Mouse (Mus musculus) stomach, postnatal 0 days (tissue): ENCODE measurements around the gene Lix1l. TPM values are rescaled to one million over a fixed set of nuclear protein-coding genes. Genes with fewer than 3 reads are reported as not detected.

Experiments
- ATAC-seq: fragments of 200-750 bp; cut with Nextera tagmentation; 2 replicates; pipeline ENCODE4 v1.8.0; 2017; ENCODE audit not compliant: low FRiP score, low TSS enrichment
- DNase-seq: peaks from one replicate; pipeline ENCODE4 v3.0.0-alpha.2; 2016; ENCODE audit warnings: low spot score
- H3K27ac ChIP-seq: fragments of 300-500 bp; sonication (generic); replicated peaks from 2 replicates; pipeline ENCODE4 v1.5.1; 2014; ENCODE audit warnings: mild to moderate bottlenecking, control low read depth
- H3K27me3 ChIP-seq: fragments of 300-500 bp; sonication (generic); 2 replicates; pipeline ENCODE4 v1.6.1; 2014; ENCODE audit warnings: low read length; ENCODE audit not compliant: control insufficient read depth, insufficient read depth
- H3K36me3 ChIP-seq: fragments of 300-500 bp; sonication (generic); 2 replicates; pipeline ENCODE4 v1.6.1; 2014; ENCODE audit warnings: low read length, mixed read lengths; ENCODE audit not compliant: control insufficient read depth, insufficient read depth
- H3K4me1 ChIP-seq: fragments of 300-500 bp; sonication (generic); replicated peaks from 2 replicates; pipeline ENCODE4 v1.6.1; 2014; ENCODE audit warnings: antibody characterized with exemption; ENCODE audit not compliant: control insufficient read depth, insufficient read depth
- H3K4me2 ChIP-seq: fragments of 300-500 bp; sonication (generic); replicated peaks from 2 replicates; pipeline ENCODE4 v1.6.1; 2014; ENCODE audit warnings: low read depth, mild to moderate bottlenecking, control low read depth, moderate library complexity
- H3K4me3 ChIP-seq: fragments of 300-500 bp; sonication (generic); 2 replicates; pipeline ENCODE4 v1.5.1; 2014; ENCODE audit warnings: low read depth, low read length, control low read depth
- H3K9ac ChIP-seq: fragments of 300-500 bp; sonication (generic); 2 replicates; pipeline ENCODE4 v1.6.1; 2014; ENCODE audit warnings: mild to moderate bottlenecking, low read length, control low read depth, mixed read lengths
- H3K9me3 ChIP-seq: fragments of 300-500 bp; sonication (generic); 2 replicates; pipeline ENCODE4 v1.6.1; 2016; ENCODE audit warnings: low read length; ENCODE audit not compliant: control insufficient read depth
- CTCF ChIP-seq: IDR thresholded peaks from 2 replicates; pipeline ENCODE4 v1.5.1; 2016; ENCODE audit warnings: antibody characterized with exemption, low read depth, mild to moderate bottlenecking, moderate library complexity
- EP300 ChIP-seq: optimal IDR thresholded peaks from 2 replicates; pipeline ENCODE3; 2016; ENCODE audit warnings: antibody characterized with exemption
- WGBS: fragments of 180-500 bp; shearing (Covaris S2); extraction: QIAGEN DNeasy Blood & Tissue Kit; methylation state at CpG from one replicate; pipeline ENCODE4 v1.1.7; 2014; 5-methylcytosine and 5-hydroxymethylcytosine counted together
- polyA plus RNA-seq: library from polyadenylated mRNA; unstranded; fragments of >200 nt; fragmentation: Nextera tagmentation; extraction: Ambion mirVana; gene quantifications from 2 replicates; pipeline ENCODE4 v1.2.1, GENCODE M21; 2015

Lix1l gene
- polyA plus RNA-seq, 1 experiment from 2014 or later, result 3.8 TPM

DNA sequence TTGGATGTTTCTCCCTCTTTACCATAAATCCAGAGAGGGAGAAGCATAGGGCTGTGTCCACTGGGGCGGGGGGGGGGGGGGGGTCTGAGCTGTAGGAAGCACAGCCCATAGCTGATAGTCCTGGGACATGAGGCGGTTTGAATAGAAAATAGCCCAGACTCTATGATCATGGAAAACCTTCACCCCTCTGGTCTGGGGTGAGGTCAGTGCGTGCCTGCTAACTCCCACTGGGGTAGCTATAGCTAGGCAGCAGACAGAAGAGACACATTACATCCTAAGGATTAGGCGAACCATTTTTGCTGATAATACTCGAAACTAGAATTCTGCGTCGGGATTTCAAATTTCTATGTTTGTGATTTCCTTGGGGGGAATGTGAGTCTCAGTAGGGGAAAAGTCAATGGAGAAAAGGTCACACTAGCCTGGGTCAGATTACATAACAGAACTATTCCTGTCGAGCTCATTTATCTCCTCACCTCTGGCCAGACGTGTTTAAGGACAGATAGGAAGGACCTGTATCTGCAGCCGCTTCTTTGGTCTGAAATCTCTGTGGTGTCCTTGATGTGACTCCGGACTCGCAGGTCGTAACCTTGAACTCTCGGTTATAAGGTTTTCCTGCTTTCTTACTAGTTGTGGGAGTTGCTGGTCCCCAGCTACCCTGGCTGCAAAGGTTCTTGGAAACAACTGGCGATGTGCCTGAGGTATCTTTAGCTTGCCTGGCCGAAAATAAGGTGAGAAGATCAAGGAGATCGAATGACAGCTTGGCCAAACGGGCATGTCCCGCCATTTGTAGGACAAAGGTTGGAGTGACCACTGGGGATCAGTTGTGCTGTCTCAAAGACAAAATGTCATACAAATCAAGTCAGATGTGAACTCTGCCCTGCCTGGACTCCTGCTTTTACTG, 27.1 kb upstream of the Lix1l start:
- WGBS, result 69% methylated on average over 18 of the region's 19 CpGs
- no peaks in the 10 kb centered on the region for H3K36me3 ChIP-seq
- H3K9ac ChIP-seq, result no peak overlapping the region
- H3K27ac ChIP-seq, result peak overlapping the region; percentile 78
- no peaks in the 10 kb centered on the region for H3K27me3 ChIP-seq
- H3K4me1 ChIP-seq, result peaks cover 22% of the 10 kb centered on the region
- no peaks in the 10 kb centered on the region for H3K9me3 ChIP-seq
- peak; percentile 20 for DNase-seq
- TF ChIP-seq EP300, result no peak
- no peak for TF ChIP-seq CTCF
- no peak overlapping the region for H3K4me2 ChIP-seq
- no peak overlapping the region for H3K4me3 ChIP-seq
- ATAC-seq, result no peak

DNA sequence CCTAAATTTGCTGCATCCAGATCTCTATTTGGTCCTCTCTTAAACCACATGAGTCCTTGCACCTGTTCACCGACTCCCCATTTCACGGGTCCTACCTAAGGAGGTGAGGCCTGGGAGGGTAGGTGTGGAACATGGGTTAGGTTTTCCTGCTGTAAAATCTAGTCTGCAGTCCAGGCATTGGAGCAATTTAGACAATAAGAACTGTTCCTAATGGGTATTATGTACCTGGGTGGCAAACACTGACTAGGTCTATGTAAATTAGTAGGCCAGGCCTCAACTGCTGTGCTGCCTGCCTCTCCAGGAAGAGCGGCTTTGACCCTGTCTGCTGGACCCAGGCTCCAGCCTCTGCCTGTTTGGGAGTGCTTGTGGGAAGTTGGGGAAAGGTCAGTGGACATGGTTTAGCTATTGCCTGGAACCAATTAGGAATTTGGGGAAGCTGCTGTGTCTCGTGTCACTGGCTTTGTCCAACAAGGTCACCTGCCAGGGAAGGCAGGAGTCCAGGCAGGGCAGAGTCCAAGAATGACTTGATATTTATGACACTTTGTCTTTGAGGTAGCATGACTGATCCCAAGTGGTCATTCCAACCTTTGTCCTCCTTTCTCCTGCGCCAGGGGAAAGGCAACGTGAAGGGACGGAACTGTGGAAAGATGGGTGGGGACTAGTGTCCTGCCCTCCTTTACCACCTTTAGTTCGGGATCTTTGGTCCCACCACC, 25.5 kb upstream of the Lix1l start:
- TF ChIP-seq CTCF (no peak), EP300 (no peak)
- DNase-seq (peak; percentile 64), ATAC-seq (peak; percentile 38)
- H3K27me3 ChIP-seq, result no peaks in the 10 kb centered on the region
- no peak overlapping the region for H3K4me3 ChIP-seq
- H3K4me1 ChIP-seq, result peaks cover 22% of the 10 kb centered on the region
- no peaks in the 10 kb centered on the region for H3K36me3 ChIP-seq
- 0 out of 2 replicates have a peak overlapping the region, but pooled peaks have one; percentile 61 for H3K9ac ChIP-seq
- H3K9me3 ChIP-seq, result no peaks in the 10 kb centered on the region
- H3K27ac ChIP-seq, result peak overlapping the region; percentile 99
- 73% methylated on average over 7 of the region's 8 CpGs for WGBS
- H3K4me2 ChIP-seq, result peak overlapping the region; percentile 47

DNA sequence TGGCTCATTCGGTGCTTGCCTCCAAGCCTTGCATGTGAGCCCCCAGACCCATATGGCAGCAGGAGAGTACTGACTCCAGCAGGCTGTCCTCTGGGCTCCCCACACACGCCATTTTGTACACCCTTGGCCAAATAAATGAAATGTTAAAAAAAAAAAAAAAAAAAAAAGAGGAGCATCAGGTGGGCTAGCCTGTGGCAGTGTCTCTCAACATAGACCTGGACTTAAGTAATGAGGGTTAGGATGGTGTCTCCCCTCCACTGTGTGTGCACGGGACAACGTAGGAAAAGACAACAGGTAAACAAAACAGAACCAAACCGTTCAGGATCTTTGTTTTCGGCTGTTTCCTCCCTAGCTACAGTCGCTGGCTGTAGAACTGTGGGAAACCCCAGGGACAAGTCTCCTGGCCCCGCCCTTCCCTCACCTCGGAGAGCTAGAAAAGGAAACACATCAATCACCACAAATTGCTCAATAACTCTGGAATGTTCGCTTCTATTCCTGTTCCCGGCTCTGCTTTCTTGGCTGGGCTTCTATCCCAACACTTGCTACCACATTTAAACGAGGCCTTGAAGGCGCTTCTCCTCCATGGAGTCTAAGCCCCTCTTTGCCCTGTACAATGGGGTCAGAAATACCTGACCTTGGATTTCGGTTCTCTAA, 24.8 kb upstream of the Lix1l start:
- no peaks in the 10 kb centered on the region for H3K27me3 ChIP-seq
- peaks cover 22% of the 10 kb centered on the region for H3K4me1 ChIP-seq
- H3K4me2 ChIP-seq, result peak overlapping the region; percentile 47
- WGBS, result 21% methylated on average over 14 of the region's 14 CpGs
- H3K27ac ChIP-seq, result peak overlapping the region; percentile 99
- ATAC-seq (peak; percentile 66), DNase-seq (peak; percentile 87)
- H3K4me3 ChIP-seq, result no peak overlapping the region
- peak overlapping the region; percentile 61 for H3K9ac ChIP-seq
- no peaks in the 10 kb centered on the region for H3K36me3 ChIP-seq
- TF ChIP-seq CTCF, result no peak
- peak; percentile 37 for TF ChIP-seq EP300
- no peaks in the 10 kb centered on the region for H3K9me3 ChIP-seq

DNA sequence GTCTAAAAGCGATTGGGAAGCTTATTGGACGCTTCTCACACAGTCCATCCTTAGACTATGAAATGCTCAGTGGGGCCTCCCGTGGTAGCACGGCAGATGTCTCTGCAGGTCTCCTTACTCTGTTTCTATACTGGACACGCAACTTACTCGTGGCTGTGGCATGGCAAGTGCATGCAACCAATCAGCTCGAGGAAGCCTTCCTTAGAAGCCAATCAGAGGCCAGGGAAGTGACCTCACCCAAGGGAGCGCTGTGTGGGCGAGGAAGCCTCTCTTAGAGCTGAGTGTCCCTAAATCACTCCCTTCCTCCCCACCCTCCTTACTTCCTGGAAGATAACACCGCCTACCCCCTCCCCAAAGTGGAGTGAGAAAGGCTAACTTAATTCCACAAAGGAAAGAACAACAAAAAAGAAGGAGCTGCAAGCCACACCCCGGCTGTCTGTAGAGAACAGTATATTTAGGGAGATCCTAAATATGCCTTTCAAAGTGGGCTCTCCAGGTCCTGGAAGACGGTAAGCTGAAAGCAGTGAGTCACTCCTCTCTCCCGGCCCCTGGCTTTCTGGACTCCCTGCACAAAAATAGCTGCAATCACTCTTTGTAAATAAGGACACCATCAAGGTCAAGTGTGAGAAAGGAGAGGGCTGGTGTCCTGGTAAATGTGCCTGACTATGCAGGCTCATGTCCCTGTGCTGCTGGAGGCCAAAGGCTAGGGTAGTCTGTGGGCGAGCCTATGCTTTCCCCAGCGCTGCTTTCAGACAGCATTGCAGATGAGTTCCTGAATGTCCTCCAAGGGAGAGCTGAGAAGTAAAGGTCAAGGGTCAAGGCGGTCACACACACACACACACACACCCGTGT, 24.0 kb upstream of the Lix1l start, which contains the start of gene Gm16253:
Gene Gm16253 (plus strand): TSS at position 295 of the 852 bp plus-strand sequence.
- H3K9me3 ChIP-seq, result no peaks in the 10 kb centered on the region
- TF ChIP-seq EP300 (peak; percentile 83), CTCF (peak; percentile 36; the same call in 1 of the 2 replicates)
- H3K9ac ChIP-seq, result peak within 1 kb of the TSS; percentile 61
- peak within 1 kb of the TSS; percentile 99 for H3K27ac ChIP-seq
- ATAC-seq, result peak; percentile 87
- peak within 1 kb of the TSS; percentile 47 for H3K4me2 ChIP-seq
- H3K36me3 ChIP-seq, result no peaks in the 10 kb centered on the region
- no peaks in the 10 kb centered on the region for H3K27me3 ChIP-seq
- peak; percentile 93 for DNase-seq
- H3K4me3 ChIP-seq, result no peak within 1 kb of the TSS
- WGBS, result 11% methylated on average over 17 of the region's 17 CpGs
- peaks cover 22% of the 10 kb centered on the region for H3K4me1 ChIP-seq

DNA sequence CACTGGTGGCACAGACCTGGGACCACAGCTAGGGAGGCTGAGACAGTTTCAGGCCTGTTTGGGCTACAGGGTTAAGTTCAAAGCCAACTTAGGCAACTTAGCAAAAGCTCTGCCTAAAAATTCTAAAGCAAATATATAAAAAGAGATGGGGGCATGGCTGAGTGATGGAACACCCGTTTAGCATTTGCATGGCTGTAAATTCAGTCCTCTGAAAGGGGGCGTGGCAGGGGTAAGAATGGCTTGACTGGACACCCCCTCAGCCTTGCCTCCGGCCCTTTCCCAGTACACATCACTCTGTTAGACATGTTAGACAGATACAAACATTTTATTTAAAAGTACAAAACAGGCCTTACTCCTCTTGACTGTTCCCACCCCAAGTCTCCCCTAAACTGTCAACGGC, 23.4 kb upstream of the Lix1l start:
- Histone ChIP-seq H3K27ac (peak overlapping the region; percentile 99), H3K27me3 (no peaks in the 10 kb centered on the region), H3K4me2 (peak overlapping the region; percentile 14; the same call in 1 of the 2 replicates), H3K9me3 (no peaks in the 10 kb centered on the region), H3K4me1 (peaks cover 22% of the 10 kb centered on the region), H3K9ac (peak overlapping the region; percentile 24; the same call in 1 of the 2 replicates), H3K4me3 (no peak overlapping the region), H3K36me3 (no peaks in the 10 kb centered on the region)
- TF ChIP-seq CTCF (no peak), EP300 (no peak)
- DNase-seq (no peak), ATAC-seq (no peak)
- WGBS, result 57% methylated on average over 4 of the region's 4 CpGs
